Mouse (Mus musculus) intestine, postnatal 0 days (tissue): ENCODE data around the gene Babam2. TPM values are rescaled to one million over a fixed set of nuclear protein-coding genes. Genes with fewer than 3 reads are reported as not detected.
A peak's percentile ranks its signal among the peaks of the same experiment; 100 is the strongest.

Source experiments
- ATAC-seq: fragments of 200-750 bp; cut with Nextera tagmentation; 2 replicates; pipeline ENCODE4 v1.8.0; 2017; ENCODE audit warnings: mild to moderate bottlenecking, moderate TSS enrichment, moderate library complexity
- H3K27ac ChIP-seq: fragments of 300-500 bp; sonication (generic); 2 replicates; pipeline ENCODE4 v1.5.1; 2014; ENCODE audit warnings: mild to moderate bottlenecking, low read depth, low read length, moderate library complexity
- H3K27me3 ChIP-seq: fragments of 300-500 bp; sonication (generic); replicated peaks from 2 replicates; pipeline ENCODE4 v1.6.1; 2014; ENCODE audit warnings: low read length, mixed read lengths; ENCODE audit not compliant: control insufficient read depth, insufficient read depth
- H3K36me3 ChIP-seq: fragments of 300-500 bp; sonication (generic); 2 replicates; pipeline ENCODE4 v1.6.1; 2014; ENCODE audit warnings: mild to moderate bottlenecking, moderate library complexity; ENCODE audit not compliant: control insufficient read depth, insufficient read depth
- H3K4me1 ChIP-seq: fragments of 300-500 bp; sonication (generic); replicated peaks from 2 replicates; pipeline ENCODE4 v1.6.1; 2014; ENCODE audit warnings: antibody characterized with exemption, low read length, mixed read lengths; ENCODE audit not compliant: control insufficient read depth, insufficient read depth
- H3K4me2 ChIP-seq: fragments of 300-500 bp; sonication (generic); replicated peaks from 2 replicates; pipeline ENCODE4 v1.6.1; 2014; ENCODE audit warnings: low read depth, mild to moderate bottlenecking, moderate library complexity
- H3K4me3 ChIP-seq: fragments of 300-500 bp; sonication (generic); 2 replicates; pipeline ENCODE4 v1.5.1; 2014; ENCODE audit warnings: low read depth, low read length
- H3K9ac ChIP-seq: fragments of 300-500 bp; sonication (generic); 2 replicates; pipeline ENCODE4 v1.6.1; 2014; ENCODE audit warnings: mild to moderate bottlenecking, low read depth, low read length
- H3K9me3 ChIP-seq: fragments of 300-500 bp; sonication (generic); 2 replicates; pipeline ENCODE4 v1.6.1; 2016; ENCODE audit warnings: mixed run types; ENCODE audit not compliant: control insufficient read depth
- CTCF ChIP-seq: sonication (generic); IDR thresholded peaks from 2 replicates; pipeline ENCODE4 v1.5.1; 2016; ENCODE audit warnings: low read depth, mild to moderate bottlenecking, control low read depth, antibody characterized with exemption, moderate library complexity
- WGBS: fragments of 180-500 bp; shearing (Covaris S2); extraction: QIAGEN DNeasy Blood & Tissue Kit; methylation state at CpG from one replicate; pipeline ENCODE4 v1.1.7; 2014; 5-methylcytosine and 5-hydroxymethylcytosine counted together
- polyA plus RNA-seq: library from polyadenylated mRNA; unstranded; fragments of >200 nt; fragmentation: Nextera tagmentation; extraction: Ambion mirVana; gene quantifications from 2 replicates; pipeline ENCODE4 v1.2.1, GENCODE M21; 2015

Gene Babam2
- polyA plus RNA-seq, 1 experiment from 2014 or later: 53.8 TPM

GRCm38 (mm10) chr5:31827304-31827703 lies 129.8 kb downstream of the Babam2 start:
- no peak overlapping the region for H3K4me2 ChIP-seq
- TF ChIP-seq CTCF: no peak
- H3K27me3 ChIP-seq: no peaks in the 10 kb centered on the region
- no peaks in the 10 kb centered on the region for H3K36me3 ChIP-seq
- H3K4me1 ChIP-seq: no peaks in the 10 kb centered on the region; the same call in 1 of the 2 replicates
- WGBS: 91% methylated on average over 5 of the region's 5 CpGs
- no peak overlapping the region for H3K4me3 ChIP-seq
- H3K9ac ChIP-seq: no peak overlapping the region
- no peak for ATAC-seq
- H3K27ac ChIP-seq: no peak overlapping the region
- no peaks in the 10 kb centered on the region for H3K9me3 ChIP-seq

GRCm38 (mm10) chr5:31827896-31828295 lies 130.4 kb downstream of the Babam2 start:
- Histone ChIP-seq H3K27ac (no peak overlapping the region), H3K4me2 (no peak overlapping the region), H3K36me3 (no peaks in the 10 kb centered on the region), H3K9me3 (no peaks in the 10 kb centered on the region), H3K9ac (no peak overlapping the region), H3K27me3 (no peaks in the 10 kb centered on the region), H3K4me1 (no peaks in the 10 kb centered on the region; the same call in 1 of the 2 replicates), H3K4me3 (no peak overlapping the region)
- no peak for ATAC-seq
- no peak for TF ChIP-seq CTCF
- 91% methylated on average over 5 of the region's 5 CpGs for WGBS

GRCm38 (mm10) chr5:31828747-31829146 lies 131.3 kb downstream of the Babam2 start:
- Histone ChIP-seq H3K27ac (no peak overlapping the region), H3K4me1 (no peaks in the 10 kb centered on the region; the same call in 1 of the 2 replicates), H3K36me3 (no peaks in the 10 kb centered on the region), H3K9ac (no peak overlapping the region), H3K4me3 (no peak overlapping the region), H3K27me3 (no peaks in the 10 kb centered on the region), H3K4me2 (no peak overlapping the region; the same call in 1 of the 2 replicates), H3K9me3 (no peaks in the 10 kb centered on the region)
- peak; percentile 65 for ATAC-seq
- 58% methylated on average over 10 of the region's 10 CpGs for WGBS
- TF ChIP-seq CTCF: no peak

- TF ChIP-seq CTCF: no peak
- 42% methylated on average over 1 of the region's 1 CpGs for WGBS
- no peak overlapping the region for H3K4me3 ChIP-seq
Measured at GRCm38 (mm10) chr5:31829588-31829987, 132.1 kb downstream of the Babam2 start.

GRCm38 (mm10) chr5:31831587-31831986 lies 134.1 kb downstream of the Babam2 start:
- Histone ChIP-seq H3K4me3 (no peak overlapping the region), H3K27me3 (no peaks in the 10 kb centered on the region), H3K36me3 (no peaks in the 10 kb centered on the region), H3K27ac (peak overlapping the region; percentile 6; the same call in 1 of the 2 replicates), H3K4me1 (no peaks in the 10 kb centered on the region; the same call in 1 of the 2 replicates), H3K9me3 (no peaks in the 10 kb centered on the region), H3K9ac (no peak overlapping the region), H3K4me2 (no peak overlapping the region)
- WGBS: 26% methylated on average over 1 of the region's 1 CpGs
- TF ChIP-seq CTCF: no peak
- no peak for ATAC-seq

More at GRCm38 (mm10) chr5:31829588-31829987, 132.1 kb downstream of the Babam2 start:
- no peak for ATAC-seq
- Histone ChIP-seq H3K36me3 (no peaks in the 10 kb centered on the region), H3K9ac (no peak overlapping the region), H3K4me2 (no peak overlapping the region), H3K9me3 (no peaks in the 10 kb centered on the region), H3K4me1 (no peaks in the 10 kb centered on the region; the same call in 1 of the 2 replicates), H3K27me3 (no peaks in the 10 kb centered on the region), H3K27ac (no peak overlapping the region; the same call in 1 of the 2 replicates)

GRCm38 (mm10) chr5:31835691-31836090 lies 138.2 kb downstream of the Babam2 start:
- TF ChIP-seq CTCF: no peak
- no peaks in the 10 kb centered on the region for H3K9me3 ChIP-seq
- no peak overlapping the region for H3K4me2 ChIP-seq
- H3K36me3 ChIP-seq: no peaks in the 10 kb centered on the region
- no peaks in the 10 kb centered on the region for H3K4me1 ChIP-seq
- H3K9ac ChIP-seq: no peak overlapping the region
- no peak overlapping the region for H3K27ac ChIP-seq
- 89% methylated on average over 2 of the region's 2 CpGs for WGBS
- no peak for ATAC-seq
- H3K27me3 ChIP-seq: no peaks in the 10 kb centered on the region
- H3K4me3 ChIP-seq: no peak overlapping the region

GRCm38 (mm10) chr5:31839973-31840372 lies 142.5 kb downstream of the Babam2 start:
- no peak overlapping the region for H3K27ac ChIP-seq
- no peak for TF ChIP-seq CTCF
- no peaks in the 10 kb centered on the region for H3K27me3 ChIP-seq
- no peaks in the 10 kb centered on the region for H3K9me3 ChIP-seq
- H3K9ac ChIP-seq: no peak overlapping the region
- H3K4me1 ChIP-seq: no peaks in the 10 kb centered on the region
- no peaks in the 10 kb centered on the region for H3K36me3 ChIP-seq
- H3K4me2 ChIP-seq: no peak overlapping the region
- no peak overlapping the region for H3K4me3 ChIP-seq
- ATAC-seq: no peak
